Mouse (Mus musculus) CH12.LX (cell line): ENCODE measurements around the gene Wdr3. TPM values are rescaled to one million over a fixed set of nuclear protein-coding genes. Genes with fewer than 3 reads are reported as not detected.

Source experiments
- DNase-seq: peaks from one replicate; pipeline ENCODE4 v3.0.0-alpha.2; 2013; ENCODE audit errors: extremely low read depth
- H3K27ac ChIP-seq: 2 replicates; pipeline ENCODE4 v1.5.1; 2012; ENCODE audit warnings: low read depth, mild to moderate bottlenecking, control low read depth, moderate library complexity; ENCODE audit not compliant: insufficient read depth
- H3K27me3 ChIP-seq: replicated peaks from 2 replicates; pipeline ENCODE3; 2012; ENCODE audit warnings: inconsistent platforms
- H3K36me3 ChIP-seq, 2 experiments: replicated peaks in 1 of 2; 2 replicates each; pipeline versions ENCODE3 to v1.6.1; 2012; ENCODE audit warnings: inconsistent platforms in 1 of 2, low read length in 1 of 2, mild to moderate bottlenecking in 1 of 2, mixed read lengths in 1 of 2, moderate library complexity in 1 of 2; ENCODE audit not compliant: control insufficient read depth in 1 of 2, insufficient read depth in 1 of 2
- H3K4me1 ChIP-seq, 2 experiments: 2 replicates each; pipeline ENCODE4 v1.6.1; 2012; ENCODE audit warnings: inconsistent platforms in 1 of 2, moderate library complexity in 1 of 2; ENCODE audit not compliant: insufficient read depth in 2 of 2, control insufficient read depth in 1 of 2
- H3K4me2 ChIP-seq: 2 replicates; pipeline ENCODE4 v1.6.1; 2012; ENCODE audit warnings: low read depth, mild to moderate bottlenecking, control low read depth; ENCODE audit not compliant: poor library complexity, insufficient read depth, severe bottlenecking
- H3K4me3 ChIP-seq, 3 experiments: fragments of 150-350 bp in 1 of 3; sonication (generic) in 1 of 3; replicated peaks in 1 of 3; 2 replicates each; pipeline versions ENCODE3 to v1.5.1; 2011 to 2012; ENCODE audit warnings: low read depth in 2 of 3, low read length in 2 of 3, mild to moderate bottlenecking in 2 of 3, moderate library complexity in 2 of 3, control low read depth in 1 of 3, improper control_type of control experiment in 1 of 3, inconsistent platforms in 1 of 3, mixed read lengths in 1 of 3; ENCODE audit not compliant: poor library complexity in 1 of 3
- H3K79me2 ChIP-seq: replicated peaks from 2 replicates; pipeline ENCODE4 v1.6.1; 2012; ENCODE audit warnings: mild to moderate bottlenecking, moderate library complexity; ENCODE audit not compliant: control insufficient read depth, poor library complexity, insufficient read depth, severe bottlenecking; ENCODE audit errors: extremely low read depth
- H3K9ac ChIP-seq: 2 replicates; pipeline ENCODE4 v1.6.1; 2012; ENCODE audit warnings: low read depth, mild to moderate bottlenecking, control low read depth, moderate library complexity; ENCODE audit not compliant: insufficient read depth
- H3K9me3 ChIP-seq: replicated peaks from 2 replicates; pipeline ENCODE3; 2012; ENCODE audit warnings: low read length, inconsistent platforms, mixed read lengths
- BHLHE40 ChIP-seq: IDR thresholded peaks from 2 replicates; pipeline ENCODE4 v1.6.1; 2011; ENCODE audit warnings: mild to moderate bottlenecking, low read depth, low read length, improper control_type of control experiment
- CHD1 ChIP-seq: IDR thresholded peaks from 2 replicates; pipeline ENCODE4 v1.6.1; 2012; ENCODE audit warnings: low read depth, low read length, improper control_type of control experiment, inconsistent platforms
- CHD2 ChIP-seq: IDR thresholded peaks from 2 replicates; pipeline ENCODE4 v1.6.1; 2011; ENCODE audit warnings: low read length, improper control_type of control experiment
- CTCF ChIP-seq, 2 experiments: IDR thresholded peaks in 1 of 2; conservative IDR thresholded peaks in 1 of 2; 2 replicates each; pipeline ENCODE4 v1.5.1; 2011 to 2012; ENCODE audit warnings: low read depth in 2 of 2, low read length in 2 of 2, improper control_type of control experiment in 1 of 2, inconsistent platforms in 1 of 2, mild to moderate bottlenecking in 1 of 2, moderate library complexity in 1 of 2
- E2F4 ChIP-seq: IDR thresholded peaks from 2 replicates; pipeline ENCODE4 v1.6.1; 2011; ENCODE audit warnings: low read depth, low read length, improper control_type of control experiment; ENCODE audit not compliant: insufficient replicate concordance
- ELF1 ChIP-seq: IDR thresholded peaks from 2 replicates; pipeline ENCODE4 v1.6.1; 2014; ENCODE audit warnings: low read depth, mild to moderate bottlenecking, inconsistent platforms, low read length, improper control_type of control experiment
- EP300 ChIP-seq: IDR thresholded peaks from 2 replicates; pipeline ENCODE4 v1.6.1; 2011; ENCODE audit warnings: low read length, improper control_type of control experiment
- ETS1 ChIP-seq: conservative IDR thresholded peaks from 2 replicates; pipeline ENCODE4 v1.6.1; 2012; ENCODE audit warnings: low read depth, mild to moderate bottlenecking, inconsistent platforms, low read length, improper control_type of control experiment, moderate library complexity
- GABPA ChIP-seq: IDR thresholded peaks from 2 replicates; pipeline ENCODE4 v1.6.1; 2012; ENCODE audit warnings: low read depth, low read length, improper control_type of control experiment, inconsistent platforms; ENCODE audit not compliant: insufficient replicate concordance
- HCFC1 ChIP-seq: IDR thresholded peaks from 2 replicates; pipeline ENCODE4 v1.6.1; 2012; ENCODE audit warnings: low read depth, mild to moderate bottlenecking, inconsistent platforms, low read length, improper control_type of control experiment
- IRF4 ChIP-seq: IDR thresholded peaks from 2 replicates; pipeline ENCODE4 v1.6.1; 2014; ENCODE audit warnings: low read depth, mild to moderate bottlenecking, inconsistent platforms, low read length, improper control_type of control experiment
- JUN ChIP-seq: IDR thresholded peaks from 2 replicates; pipeline ENCODE4 v1.6.1; 2011; ENCODE audit warnings: low read depth, mild to moderate bottlenecking, low read length, improper control_type of control experiment, moderate library complexity; ENCODE audit not compliant: insufficient read depth
- JUND ChIP-seq: conservative IDR thresholded peaks from 2 replicates; pipeline ENCODE4 v1.6.1; 2011; ENCODE audit warnings: low read depth, low read length, improper control_type of control experiment
- KAT2A ChIP-seq: IDR thresholded peaks from 2 replicates; pipeline ENCODE4 v1.6.1; 2012; ENCODE audit warnings: low read length, improper control_type of control experiment, inconsistent platforms; ENCODE audit not compliant: insufficient replicate concordance
- MAFK ChIP-seq: IDR thresholded peaks from 2 replicates; pipeline ENCODE4 v1.6.1; 2011; ENCODE audit warnings: low read length, improper control_type of control experiment; ENCODE audit not compliant: insufficient replicate concordance
- MAX ChIP-seq: IDR thresholded peaks from 2 replicates; pipeline ENCODE4 v1.6.1; 2011; ENCODE audit warnings: low read length, improper control_type of control experiment
- MAZ ChIP-seq: IDR thresholded peaks from 2 replicates; pipeline ENCODE4 v1.6.1; 2012; ENCODE audit warnings: low read depth, mild to moderate bottlenecking, inconsistent platforms, low read length, improper control_type of control experiment, moderate library complexity
- MEF2A ChIP-seq: IDR thresholded peaks from 2 replicates; pipeline ENCODE4 v1.6.1; 2014; ENCODE audit warnings: low read depth, mild to moderate bottlenecking, inconsistent platforms, low read length, improper control_type of control experiment, borderline replicate concordance
- MXI1 ChIP-seq: IDR thresholded peaks from 2 replicates; pipeline ENCODE4 v1.6.1; 2011; ENCODE audit warnings: mild to moderate bottlenecking, low read depth, low read length, improper control_type of control experiment
- MYC ChIP-seq: IDR thresholded peaks from 2 replicates; pipeline ENCODE4 v1.6.1; 2011; ENCODE audit warnings: low read depth, mild to moderate bottlenecking, improper control_type of control experiment, low read length
- NELFE ChIP-seq: IDR thresholded peaks from 2 replicates; pipeline ENCODE4 v1.6.1; 2011; ENCODE audit warnings: low read depth, low read length, improper control_type of control experiment
- NRF1 ChIP-seq: IDR thresholded peaks from 2 replicates; pipeline ENCODE4 v1.6.1; 2014; ENCODE audit warnings: low read depth, mild to moderate bottlenecking, inconsistent platforms, low read length, improper control_type of control experiment, moderate library complexity
- PAX5 ChIP-seq: IDR thresholded peaks from 2 replicates; pipeline ENCODE4 v1.6.1; 2012; ENCODE audit warnings: low read length, inconsistent platforms, mixed read lengths
- POLR2A ChIP-seq: IDR thresholded peaks from 2 replicates; pipeline ENCODE4 v1.6.1; 2011; ENCODE audit warnings: low read depth, mild to moderate bottlenecking, improper control_type of control experiment, low read length
- POLR2AphosphoS2 ChIP-seq: IDR thresholded peaks from 2 replicates; pipeline ENCODE4 v1.6.1; 2011; ENCODE audit warnings: low read depth, low read length, improper control_type of control experiment
- RAD21 ChIP-seq: IDR thresholded peaks from 2 replicates; pipeline ENCODE4 v1.6.1; 2011; ENCODE audit warnings: low read depth, mild to moderate bottlenecking, low read length, improper control_type of control experiment, moderate library complexity
- RCOR1 ChIP-seq: conservative IDR thresholded peaks from 2 replicates; pipeline ENCODE4 v1.6.1; 2012; ENCODE audit warnings: low read depth, mild to moderate bottlenecking, inconsistent platforms, low read length, improper control_type of control experiment
- SIN3A ChIP-seq: IDR thresholded peaks from 2 replicates; pipeline ENCODE4 v1.6.1; 2012; ENCODE audit warnings: low read length, improper control_type of control experiment, inconsistent platforms
- SMC3 ChIP-seq: IDR thresholded peaks from 2 replicates; pipeline ENCODE4 v1.6.1; 2011; ENCODE audit warnings: low read depth, low read length, improper control_type of control experiment
- TBP ChIP-seq: conservative IDR thresholded peaks from 2 replicates; pipeline ENCODE4 v1.6.1; 2011; ENCODE audit warnings: low read depth, low read length, improper control_type of control experiment
- TCF12 ChIP-seq: IDR thresholded peaks from 2 replicates; pipeline ENCODE4 v1.6.1; 2014; ENCODE audit warnings: low read depth, mild to moderate bottlenecking, inconsistent platforms, low read length, improper control_type of control experiment
- UBTF ChIP-seq: IDR thresholded peaks from 2 replicates; pipeline ENCODE4 v1.6.1; 2012; ENCODE audit warnings: low read depth, mild to moderate bottlenecking, inconsistent platforms, low read length, improper control_type of control experiment, moderate library complexity
- USF1 ChIP-seq: IDR thresholded peaks from 2 replicates; pipeline ENCODE4 v1.6.1; 2014; ENCODE audit warnings: low read depth, mild to moderate bottlenecking, inconsistent platforms, low read length, improper control_type of control experiment
- USF2 ChIP-seq: conservative IDR thresholded peaks from 2 replicates; pipeline ENCODE4 v1.6.1; 2011; ENCODE audit warnings: low read depth, low read length, improper control_type of control experiment
- ZC3H11A ChIP-seq: IDR thresholded peaks from 2 replicates; pipeline ENCODE4 v1.6.1; 2012; ENCODE audit warnings: low read depth, mild to moderate bottlenecking, inconsistent platforms, low read length, improper control_type of control experiment
- ZKSCAN1 ChIP-seq: IDR thresholded peaks from 2 replicates; pipeline ENCODE4 v1.6.1; 2012; ENCODE audit warnings: low read depth, inconsistent platforms, low read length, improper control_type of control experiment, borderline replicate concordance
- ZMIZ1 ChIP-seq: IDR thresholded peaks from 2 replicates; pipeline ENCODE4 v1.6.1; 2012; ENCODE audit warnings: low read depth, mild to moderate bottlenecking, inconsistent platforms, low read length, improper control_type of control experiment
- ZNF384 ChIP-seq: IDR thresholded peaks from 2 replicates; pipeline ENCODE4 v1.6.1; 2012; ENCODE audit warnings: low read depth, low read length, improper control_type of control experiment, inconsistent platforms
- dilution Hi-C: fragments of 300-500 bp; cut with MboI; formaldehyde crosslinking; loops from 2 replicates; pipeline ENCODE4 v1.14.3; 2020; ENCODE audit warnings: low sequenced_read_pairs; ENCODE audit not compliant: extremely low pct_unique_long_range_greater_than_20kb, extremely low pct_ligation_motif_present
- in situ Hi-C: fragments of 300-500 bp; cut with MboI; formaldehyde crosslinking; loops from 3 replicates; pipeline ENCODE4 v1.14.3; 2019; ENCODE audit warnings: low sequenced_read_pairs, low pct_ligation_motif_present, low pct_unique_long_range_greater_than_20kb, mixed read lengths
- polyA plus RNA-seq: library from polyadenylated mRNA; unstranded; fragments of >175 nt; gene quantifications from 2 replicates; pipeline ENCODE4 v1.2.1, GENCODE M21; 2012; ENCODE audit warnings: low read depth; ENCODE audit not compliant: insufficient read length
- total RNA-seq, 2 experiments: library from RNA; depleted of rRNA; stranded (reverse); fragments of 300-350 nt in 1 of 2; fragments of >200 nt in 1 of 2; gene quantifications; 2 replicates each; pipeline ENCODE4 v1.2.3; 2012 to 2014

The Wdr3 gene
- total RNA-seq (2012; rRNA removed) = 55.2 and 70.3 TPM in 2 replicates
- 67.3 and 77.6 TPM in 2 replicates for total RNA-seq (2014; rRNA removed)
- polyA plus RNA-seq = 71.4 and 78.9 TPM in 2 replicates

DNA sequence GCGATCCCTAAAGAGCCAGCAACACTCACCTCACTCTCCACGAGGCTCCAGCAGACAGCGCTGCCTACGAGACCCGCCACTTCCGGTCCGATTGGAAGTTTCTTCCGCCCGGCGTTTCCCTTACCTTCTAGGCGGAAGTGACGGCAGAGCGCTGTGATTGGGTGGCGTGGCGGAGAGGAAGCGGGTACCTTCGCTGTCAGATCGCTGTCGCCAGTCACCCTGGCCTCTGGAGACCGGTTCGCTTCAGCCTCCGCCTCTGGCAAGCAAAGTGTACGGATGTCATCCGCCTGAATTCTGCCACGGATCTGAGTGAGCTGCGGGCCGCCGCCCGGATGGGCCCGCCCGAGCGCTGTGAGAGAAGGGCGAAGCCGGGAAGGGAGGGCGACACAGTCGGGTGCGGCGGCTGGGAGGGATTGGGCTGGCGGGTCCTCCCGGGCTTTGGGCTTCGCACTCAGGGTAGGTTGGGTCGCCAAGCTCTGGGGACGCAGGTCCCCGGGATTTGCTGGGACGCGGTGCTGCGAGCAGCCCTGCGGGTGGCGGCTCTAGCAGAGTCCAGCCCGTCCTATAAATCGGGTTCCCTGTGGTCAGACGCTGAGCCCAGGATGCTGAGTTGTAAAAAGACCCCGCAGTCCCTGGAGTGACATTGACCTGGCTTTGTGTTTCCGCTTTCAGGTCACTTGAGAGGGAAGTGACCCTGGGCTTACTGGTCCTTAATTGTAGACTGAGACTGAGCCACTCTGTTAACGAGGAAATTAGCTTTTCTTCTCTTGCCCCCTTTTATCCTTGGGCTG lies at the start of gene Wdr3, which contains the start of gene Gdap2:
Gene Wdr3, minus strand, starts transcription at position 93 of the 791 bp plus-strand sequence.
Gene Gdap2, plus strand, starts transcription at position 67 of the 791 bp plus-strand sequence.
- Histone ChIP-seq H3K9me3 (no peaks in the 10 kb centered on the region), H3K27ac (peak within 1 kb of the TSS; percentile 71), H3K9ac (peak within 1 kb of the TSS; percentile 74), H3K4me2 (peak within 1 kb of the TSS; percentile 72), H3K4me3 (peak within 1 kb of the TSS; percentile 75 to 92 (median 79)), H3K36me3 (peaks cover 25 to 47% of the 10 kb centered on the region in 2 experiments), H3K79me2 (peaks cover 31% of the 10 kb centered on the region), H3K4me1 (peaks cover 5 to 21% of the 10 kb centered on the region in 2 experiments; a peak in 3 of 4 replicates), H3K27me3 (no peaks in the 10 kb centered on the region)
- peak; percentile 96 for DNase-seq
- dilution Hi-C loops (no loop called here), in situ Hi-C loops (no loop called here)
- TF ChIP-seq JUND (no peak), TBP (peak; percentile 91), ZNF384 (no peak), USF1 (no peak), RAD21 (no peak), EP300 (no peak), ZC3H11A (no peak), ETS1 (no peak), ZMIZ1 (peak; percentile 93; the same call in 1 of the 2 replicates), POLR2A (peak; percentile 96), CTCF (conservative IDR thresholded peaks at IDR 0.05 in 1 of 2, IDR thresholded peaks at IDR 0.05 in 1 of 2; ENCODE audit: low read depth in 2 of 2, low read length in 2 of 2) (no peak), POLR2AphosphoS2 (peak; percentile 89), MAX (peak; percentile 78), GABPA (peak; percentile 11; the same call in 1 of the 2 replicates), MEF2A (no peak), UBTF (peak; percentile 83; the same call in 1 of the 2 replicates), HCFC1 (peak; percentile 92), USF2 (no peak), ELF1 (peak; percentile 99), MXI1 (peak; percentile 96), E2F4 (no peak), CHD2 (peak; percentile 74), CHD1 (no peak), MAFK (no peak), ZKSCAN1 (no peak), MYC (peak; percentile 89; the same call in 1 of the 2 replicates), IRF4 (peak; percentile 59), JUN (no peak), SMC3 (no peak), RCOR1 (no peak), NELFE (peak; percentile 89), TCF12 (peak; percentile 92), NRF1 (no peak), SIN3A (peak; percentile 98), KAT2A (peak; percentile 90; the same call in 1 of the 2 replicates), BHLHE40 (0 out of 2 replicates have a peak, but pooled peaks have one; percentile 9), MAZ (no peak), PAX5 (no peak)
